Mouse (Mus musculus) c-Kit-positive CD71-positive TER-119-positive erythroid progenitor cells, embryonic 14.5 days (primary cell): ENCODE measurements at regions not wholly inside any gene's neighbourhood (a gene's known extent, or its start where the extent isn't known, plus 50 kb on each side); places are given as distances from the start of the nearest gene placed in this dataset.

Experiments used
- DNase-seq: peaks from one replicate; pipeline ENCODE4 v3.0.0-alpha.2; 2013; ENCODE audit warnings: low spot score

- DNase-seq = no peak
Observed at GRCm38 (mm10) chr15:87367381-87367780, 176.7 kb upstream of the Fam19a5 start.

- no peak for DNase-seq
Observed at GRCm38 (mm10) chr15:87369381-87369780, 174.7 kb upstream of the Fam19a5 start.

- no peak for DNase-seq
Observed at GRCm38 (mm10) chr15:87369836-87370235, 174.3 kb upstream of the Fam19a5 start.

GRCm38 (mm10) chr15:87370761-87371160 lies 173.3 kb upstream of the Fam19a5 start:
- no peak for DNase-seq

- DNase-seq = no peak
Observed at GRCm38 (mm10) chr15:87374670-87375069, 169.4 kb upstream of the Fam19a5 start.

- DNase-seq = no peak
Observed at GRCm38 (mm10) chr15:87375596-87376194, 168.4 kb upstream of the Fam19a5 start.

GRCm38 (mm10) chr15:87383551-87384265 lies 160.4 kb upstream of the Fam19a5 start:
- DNase-seq = no peak

- DNase-seq = no peak
Observed at GRCm38 (mm10) chr15:87384279-87385066, 159.6 kb upstream of the Fam19a5 start.

GRCm38 (mm10) chr15:87386513-87386983 lies 157.6 kb upstream of the Fam19a5 start:
- DNase-seq = no peak

GRCm38 (mm10) chr15:87391395-87391794 lies 152.7 kb upstream of the Fam19a5 start:
- DNase-seq = no peak

- DNase-seq = no peak
Observed at GRCm38 (mm10) chr15:87398396-87398795, 145.7 kb upstream of the Fam19a5 start.

- no peak for DNase-seq
Observed at GRCm38 (mm10) chr15:87405689-87406088, 138.4 kb upstream of the Fam19a5 start.

GRCm38 (mm10) chr15:87411978-87412377 lies 132.1 kb upstream of the Fam19a5 start:
- DNase-seq = no peak

- no peak for DNase-seq
Observed at GRCm38 (mm10) chr15:87415996-87416395, 128.1 kb upstream of the Fam19a5 start.

- no peak for DNase-seq
Observed at GRCm38 (mm10) chr15:87421743-87422142, 122.4 kb upstream of the Fam19a5 start.

- no peak for DNase-seq
Observed at GRCm38 (mm10) chr15:87433306-87433705, 110.8 kb upstream of the Fam19a5 start.

- DNase-seq = no peak
Observed at GRCm38 (mm10) chr15:87433901-87434300, 110.2 kb upstream of the Fam19a5 start.

- DNase-seq = no peak
Observed at GRCm38 (mm10) chr15:87435566-87435965, 108.5 kb upstream of the Fam19a5 start.

GRCm38 (mm10) chr15:87437611-87438010 lies 106.5 kb upstream of the Fam19a5 start:
- no peak for DNase-seq

GRCm38 (mm10) chr15:87458932-87459331 lies 85.2 kb upstream of the Fam19a5 start:
- no peak for DNase-seq

- DNase-seq = no peak
Observed at GRCm38 (mm10) chr15:87476247-87476646, 67.9 kb upstream of the Fam19a5 start.

GRCm38 (mm10) chr15:87476862-87477490 lies 67.1 kb upstream of the Fam19a5 start:
- no peak for DNase-seq
